Mouse (Mus musculus) yolk sac, embryonic 10.5 days (tissue): Measurements from ENCODE around the gene Tmem259.

Experiments used
- DNase-seq: peaks from one replicate; pipeline ENCODE4 v3.0.0-alpha.2; 2017; ENCODE audit warnings: low spot score

The Tmem259 gene

GRCm38 (mm10) chr10:80016511-80016910, 32.4 kb upstream of the Tmem259 start, which contains the start of gene Arhgap45:
Gene Arhgap45 (plus strand): TSS chr10:80016653.
- no peak for DNase-seq

- no peak for DNase-seq
Observed at GRCm38 (mm10) chr10:80015583-80015982, 31.5 kb upstream of the Tmem259 start.

- DNase-seq = no peak
Observed at GRCm38 (mm10) chr10:80014484-80015290, 30.6 kb upstream of the Tmem259 start.

GRCm38 (mm10) chr10:80013609-80014008, 29.5 kb upstream of the Tmem259 start:
- DNase-seq = no peak

GRCm38 (mm10) chr10:80011740-80012139, 27.6 kb upstream of the Tmem259 start:
- DNase-seq = no peak

- no peak for DNase-seq
Observed at GRCm38 (mm10) chr10:80004233-80004705, 20.1 kb upstream of the Tmem259 start.

- no peak for DNase-seq
Observed at GRCm38 (mm10) chr10:80003374-80004232, 19.5 kb upstream of the Tmem259 start.

- no peak for DNase-seq
Observed at GRCm38 (mm10) chr10:80002829-80003228, 18.7 kb upstream of the Tmem259 start.

- no peak for DNase-seq
Observed at GRCm38 (mm10) chr10:80001945-80002344, 17.8 kb upstream of the Tmem259 start.

- no peak for DNase-seq
Observed at GRCm38 (mm10) chr10:79997819-79998218, 13.7 kb upstream of the Tmem259 start.

GRCm38 (mm10) chr10:79997034-79997760, 13.1 kb upstream of the Tmem259 start:
- DNase-seq = peak; percentile 86

- DNase-seq = peak; percentile 95
Observed at GRCm38 (mm10) chr10:79996272-79997033, 12.3 kb upstream of the Tmem259 start, which contains the start of gene Abca7. Gene Abca7 (plus strand): TSS chr10:79996494.

- no peak for DNase-seq
Observed at GRCm38 (mm10) chr10:79995636-79996035, 11.5 kb upstream of the Tmem259 start.

GRCm38 (mm10) chr10:79994397-79995115, 10.4 kb upstream of the Tmem259 start:
- no peak for DNase-seq

GRCm38 (mm10) chr10:79991548-79991947, 7.4 kb upstream of the Tmem259 start:
- no peak for DNase-seq

GRCm38 (mm10) chr10:79991099-79991498, 7.0 kb upstream of the Tmem259 start:
- no peak for DNase-seq

GRCm38 (mm10) chr10:79989870-79990269, 5.7 kb upstream of the Tmem259 start:
- no peak for DNase-seq

- DNase-seq = no peak
Observed at GRCm38 (mm10) chr10:79989272-79989786, 5.2 kb upstream of the Tmem259 start.

- peak; percentile 70 for DNase-seq
Observed at GRCm38 (mm10) chr10:79988506-79989271, 4.6 kb upstream of the Tmem259 start, which contains the start of gene Cnn2. Gene Cnn2 (plus strand): TSS chr10:79988584.
